Mouse (Mus musculus) cerebellum, adult 2 months (tissue): ENCODE data around the gene Tmem43. TPM values are rescaled to one million over a fixed set of nuclear protein-coding genes. Genes with fewer than 3 reads are reported as not detected.

Experiments used
- DNase-seq, 2 experiments: peaks; one replicate each; pipeline ENCODE4 v3.0.0; 2021
- H3K27ac ChIP-seq: fragments of 200-500 bp; 2 replicates; pipeline ENCODE4 v1.5.1; 2012; ENCODE audit warnings: low read length, control low read depth, inconsistent platforms; ENCODE audit not compliant: insufficient read depth
- H3K27me3 ChIP-seq: fragments of 200-500 bp; 2 replicates; pipeline ENCODE4 v1.6.1; 2012; ENCODE audit warnings: inconsistent platforms, mild to moderate bottlenecking, low read length, moderate library complexity; ENCODE audit not compliant: control insufficient read depth, insufficient read depth
- H3K4me1 ChIP-seq: fragments of 200-500 bp; 2 replicates; pipeline ENCODE4 v1.6.1; 2011; ENCODE audit warnings: low read length; ENCODE audit not compliant: control insufficient read depth, insufficient read depth
- H3K4me3 ChIP-seq: fragments of 200-500 bp; replicated peaks from 2 replicates; pipeline ENCODE3; 2011; ENCODE audit warnings: mild to moderate bottlenecking, low read depth, low read length, control low read depth; ENCODE audit not compliant: insufficient read depth
- CTCF ChIP-seq: fragments of 200-500 bp; IDR thresholded peaks from 2 replicates; pipeline ENCODE4 v1.5.1; 2011; ENCODE audit warnings: low read depth, mild to moderate bottlenecking, control low read depth, low read length, moderate library complexity, borderline replicate concordance; ENCODE audit not compliant: insufficient read depth
- POLR2A ChIP-seq: fragments of 200-500 bp; IDR thresholded peaks from 2 replicates; pipeline ENCODE4 v1.6.1; 2011; ENCODE audit warnings: low read length, control low read depth, borderline replicate concordance; ENCODE audit not compliant: insufficient read depth
- WGBS: fragments of 180-500 bp; shearing (Covaris S2); methylation state at CpG from one replicate; pipeline ENCODE4 v1.1.7; 2018; 5-methylcytosine and 5-hydroxymethylcytosine counted together
- polyA plus RNA-seq: library from polyadenylated mRNA; depleted of rRNA; stranded (reverse); fragments of >200 nt; gene quantifications from 2 replicates; pipeline ENCODE4 v1.2.3, GENCODE M21; 2012; rRNA removed

Gene Tmem43
- polyA plus RNA-seq, 1 experiment = 32.7 TPM

- Histone ChIP-seq H3K4me1 (no peaks in the 10 kb centered on the region), H3K4me3 (no peak overlapping the region), H3K27me3 (no peaks in the 10 kb centered on the region), H3K27ac (no peak overlapping the region)
- 74% methylated on average over 6 of the region's 6 CpGs for WGBS
- no peak for DNase-seq
- no peak for TF ChIP-seq POLR2A
- no peak for TF ChIP-seq CTCF
These were observed 57.8 kb downstream of the Tmem43 start for GRCm38 (mm10) chr6:91531276-91531675.

- 62% methylated on average over 6 of the region's 6 CpGs for WGBS
These were observed 59.2 kb downstream of the Tmem43 start for GRCm38 (mm10) chr6:91532661-91533060.

GRCm38 (mm10) chr6:91533359-91533758 is 59.9 kb downstream of the Tmem43 start:
- Histone ChIP-seq H3K4me1 (no peaks in the 10 kb centered on the region), H3K27ac (no peak overlapping the region), H3K27me3 (peaks cover under 1% of the 10 kb centered on the region; the same call in 1 of the 2 replicates), H3K4me3 (no peak overlapping the region)
- TF ChIP-seq CTCF = no peak
- no peak for TF ChIP-seq POLR2A
- 67% methylated on average over 5 of the region's 5 CpGs for WGBS
- no peak for DNase-seq

More at GRCm38 (mm10) chr6:91532661-91533060, 59.2 kb downstream of the Tmem43 start:
- Histone ChIP-seq H3K27ac (no peak overlapping the region), H3K4me3 (no peak overlapping the region), H3K27me3 (no peaks in the 10 kb centered on the region), H3K4me1 (no peaks in the 10 kb centered on the region)
- no peak for DNase-seq
- TF ChIP-seq CTCF (no peak), POLR2A (no peak)

GRCm38 (mm10) chr6:91533771-91534170 is 60.3 kb downstream of the Tmem43 start:
- Histone ChIP-seq H3K27me3 (peaks cover 2% of the 10 kb centered on the region; the same call in 1 of the 2 replicates), H3K4me1 (no peaks in the 10 kb centered on the region), H3K27ac (no peak overlapping the region), H3K4me3 (no peak overlapping the region)
- DNase-seq = no peak
- TF ChIP-seq POLR2A = no peak
- no peak for TF ChIP-seq CTCF
- WGBS = 48% methylated on average over 2 of the region's 2 CpGs

- WGBS = 65% methylated on average over 4 of the region's 4 CpGs
- DNase-seq = no peak
- TF ChIP-seq POLR2A (no peak), CTCF (no peak)
- H3K27me3 ChIP-seq = peaks cover 2% of the 10 kb centered on the region; the same call in 1 of the 2 replicates
- no peaks in the 10 kb centered on the region for H3K4me1 ChIP-seq
- no peak overlapping the region for H3K4me3 ChIP-seq
- no peak overlapping the region for H3K27ac ChIP-seq
These were observed 60.8 kb downstream of the Tmem43 start for GRCm38 (mm10) chr6:91534268-91534667.

GRCm38 (mm10) chr6:91535231-91535630 is 61.7 kb downstream of the Tmem43 start:
- Histone ChIP-seq H3K4me1 (no peaks in the 10 kb centered on the region), H3K4me3 (no peak overlapping the region), H3K27me3 (peaks cover 2% of the 10 kb centered on the region; the same call in 1 of the 2 replicates), H3K27ac (no peak overlapping the region)
- TF ChIP-seq CTCF (no peak), POLR2A (no peak)
- DNase-seq = no peak
- 53% methylated on average over 3 of the region's 3 CpGs for WGBS

- WGBS = 51% methylated on average over 11 of the region's 11 CpGs
- Histone ChIP-seq H3K4me3 (no peak overlapping the region), H3K4me1 (no peaks in the 10 kb centered on the region), H3K27ac (no peak overlapping the region), H3K27me3 (peaks cover 2% of the 10 kb centered on the region; the same call in 1 of the 2 replicates)
- TF ChIP-seq POLR2A (no peak), CTCF (no peak)
- no peak for DNase-seq
These were observed 62.7 kb downstream of the Tmem43 start for GRCm38 (mm10) chr6:91536047-91536765.

Other genes starting within 250 kb of the Tmem43 start
- gene Wnt7a, start 62.3 kb upstream of the Tmem43 start, polyA plus RNA-seq = 40.7 and 47.2 TPM in 2 replicates
- 14.5 and 14.9 TPM in 2 replicates for gene Chchd4, start 157 bp upstream of the Tmem43 start, polyA plus RNA-seq
- 13.2 and 14.4 TPM in 2 replicates for gene Xpc, start 42.2 kb downstream of the Tmem43 start, polyA plus RNA-seq
- 51.3 and 51.8 TPM in 2 replicates for gene Lsm3, start 42.2 kb downstream of the Tmem43 start, polyA plus RNA-seq
- 73.3 and 79.3 TPM in 2 replicates for gene Slc6a6, start 210.3 kb downstream of the Tmem43 start, polyA plus RNA-seq